Mouse (Mus musculus): ENCODE data around the gene Ybx2.
"Not testable (repeated sequence)": the region's sequence is repeated elsewhere in the genome, so short reads cannot be mapped to it uniquely, and the experiment has no call there.

The Ybx2 gene

GRCm38 (mm10) chr11:69914917-69915430 is 20.6 kb upstream of the Ybx2 start:
- DNase-seq (ENCODE audit: low spot score), result no peak

- no peak for DNase-seq (ENCODE audit: low spot score)
Observed at GRCm38 (mm10) chr11:69915667-69916627, 19.6 kb upstream of the Ybx2 start.

- not testable (repeated sequence) for DNase-seq (ENCODE audit: low spot score)
Observed at GRCm38 (mm10) chr11:69916652-69917378, 18.8 kb upstream of the Ybx2 start.

- DNase-seq (ENCODE audit: low spot score), result no peak
Observed at GRCm38 (mm10) chr11:69917379-69917948, 18.1 kb upstream of the Ybx2 start.

- no peak for DNase-seq (ENCODE audit: low spot score)
Observed at GRCm38 (mm10) chr11:69918118-69918517, 17.5 kb upstream of the Ybx2 start.

- no peak for DNase-seq (ENCODE audit: low spot score)
Observed at GRCm38 (mm10) chr11:69919053-69919452, 16.5 kb upstream of the Ybx2 start.

- peak; percentile 85 for DNase-seq (ENCODE audit: low spot score)
Observed at GRCm38 (mm10) chr11:69919661-69920265, 15.8 kb upstream of the Ybx2 start.

- no peak for DNase-seq (ENCODE audit: low spot score)
Observed at GRCm38 (mm10) chr11:69920266-69921031, 15.1 kb upstream of the Ybx2 start.

GRCm38 (mm10) chr11:69921114-69922011 is 14.2 kb upstream of the Ybx2 start, which contains the start of gene Eif5a:
Gene Eif5a, minus strand, starts transcription at chr11:69921958.
- DNase-seq (ENCODE audit: low spot score), result peak; percentile 100

- DNase-seq (ENCODE audit: low spot score), result no peak
Observed at GRCm38 (mm10) chr11:69922012-69922756, 13.4 kb upstream of the Ybx2 start.

- no peak for DNase-seq (ENCODE audit: low spot score)
Observed at GRCm38 (mm10) chr11:69922796-69923195, 12.8 kb upstream of the Ybx2 start.

GRCm38 (mm10) chr11:69927501-69927900 is 8.1 kb upstream of the Ybx2 start:
- no peak for DNase-seq (ENCODE audit: low spot score)

- DNase-seq (ENCODE audit: low spot score), result no peak
Observed at GRCm38 (mm10) chr11:69929712-69930111, 5.9 kb upstream of the Ybx2 start.

- not testable (repeated sequence) for DNase-seq (ENCODE audit: low spot score)
Observed at GRCm38 (mm10) chr11:69930176-69930575, 5.4 kb upstream of the Ybx2 start.

GRCm38 (mm10) chr11:69930967-69931537 is 4.5 kb upstream of the Ybx2 start:
- peak; percentile 55 for DNase-seq (ENCODE audit: low spot score)

GRCm38 (mm10) chr11:69931769-69932168 is 3.8 kb upstream of the Ybx2 start:
- no peak for DNase-seq (ENCODE audit: low spot score)

- DNase-seq (ENCODE audit: low spot score), result no peak
Observed at GRCm38 (mm10) chr11:69932254-69932653, 3.3 kb upstream of the Ybx2 start.

GRCm38 (mm10) chr11:69933066-69933465 is 2.5 kb upstream of the Ybx2 start:
- DNase-seq (ENCODE audit: low spot score), result no peak

- DNase-seq (ENCODE audit: low spot score), result peak; percentile 92
Observed at GRCm38 (mm10) chr11:69934169-69934568, 1.4 kb upstream of the Ybx2 start.
